ENCODE assay signal across 10 mouse cellular contexts in genomic region chr1:82232812-82233211, GRCm38 (mm10). TPM values are rescaled to one million over a fixed set of nuclear protein-coding genes. Genes with fewer than 3 reads are reported as not detected.
A peak's percentile ranks its signal among the peaks of the same experiment; 100 is the strongest.
DNase-seq lines count a peak whose midpoint lies in the region; ATAC-seq and TF ChIP-seq lines count a peak whose summit lies in the region.
"Had no signal": no experiment of that assay in that cellular context is flagged by ENCODE, and none has a peak within 500 bp of the region (broad histone marks: within the 10 kb centered on the region; RNA-seq: fewer than 3 reads in every experiment).

Gene Gm9747 (plus strand): TSS chr1:82233112.

- no peak within 1 kb of the TSS for H3K9ac ChIP-seq in heart, embryonic 15.5 days
- no peak within 1 kb of the TSS for H3K9ac ChIP-seq in stomach, embryonic 14.5 days (replicated peaks; ENCODE audit: low read depth, low read length)
- H3K9ac ChIP-seq in stomach, postnatal 0 days (ENCODE audit: low read length): no peak within 1 kb of the TSS
- no peak within 1 kb of the TSS for H3K9ac ChIP-seq in liver, embryonic 15.5 days

- 94% methylated on average over 3 of the region's 3 CpGs for WGBS in heart, embryonic 15.5 days
- WGBS in stomach, embryonic 14.5 days: 95% methylated on average over 3 of the region's 3 CpGs
- 91% methylated on average over 3 of the region's 3 CpGs for whole genome bisulfite sequencing in stomach, postnatal 0 days
- 63% methylated on average over 3 of the region's 3 CpGs for WGBS in liver, embryonic 15.5 days (ENCODE audit: insufficient replicate concordance)

- intact Hi-C loops in heart, postnatal 14 days (cut with DNase I): no loop called here

- no peak within 1 kb of the TSS for H3K27ac ChIP-seq in heart, embryonic 15.5 days
- H3K27ac ChIP-seq in stomach, embryonic 14.5 days (ENCODE audit: low read length): no peak within 1 kb of the TSS
- no peak within 1 kb of the TSS for H3K27ac ChIP-seq in stomach, postnatal 0 days (replicated peaks)
- H3K27ac ChIP-seq in liver, embryonic 15.5 days (replicated peaks): 0 out of 2 replicates have a peak within 1 kb of the TSS, but pooled peaks have one; percentile 14

- no peaks in the 10 kb centered on the region for H3K9me3 ChIP-seq in heart, embryonic 15.5 days (replicated peaks)
- no peaks in the 10 kb centered on the region for H3K9me3 ChIP-seq in stomach, embryonic 14.5 days (ENCODE audit: control insufficient read depth, low read depth, low read length)
- no peaks in the 10 kb centered on the region for H3K9me3 ChIP-seq in stomach, postnatal 0 days (ENCODE audit: control insufficient read depth, low read length)
- H3K9me3 ChIP-seq in liver, embryonic 15.5 days (replicated peaks): no peaks in the 10 kb centered on the region
- H3K9me3 ChIP-seq: megakaryocyte, embryonic 14.5 days had no signal

- H3K27me3 ChIP-seq in heart, embryonic 15.5 days: no peaks in the 10 kb centered on the region
- H3K27me3 ChIP-seq in stomach, embryonic 14.5 days (ENCODE audit: control insufficient read depth, insufficient read depth, low read length): no peaks in the 10 kb centered on the region
- H3K27me3 ChIP-seq in stomach, postnatal 0 days (ENCODE audit: control insufficient read depth, insufficient read depth, low read length): no peaks in the 10 kb centered on the region
- no peaks in the 10 kb centered on the region for H3K27me3 ChIP-seq in liver, embryonic 15.5 days
- H3K27me3 ChIP-seq: megakaryocyte, embryonic 14.5 days had no signal

- ATAC-seq in heart, embryonic 15.5 days (replicated peaks; ENCODE audit: insufficient number of reproducible peaks, insufficient read depth, low FRiP score, low read depth): no peak
- ATAC-seq in stomach, embryonic 14.5 days (ENCODE audit: insufficient number of reproducible peaks, insufficient read depth, low FRiP score, low read depth): no peak
- no peak for ATAC-seq in stomach, postnatal 0 days (ENCODE audit: low FRiP score, low TSS enrichment)
- ATAC-seq in liver, embryonic 15.5 days (ENCODE audit: insufficient read depth): no peak
- ATAC-seq: intestine, postnatal 0 days had no signal

- H3K4me2 ChIP-seq in heart, embryonic 15.5 days: no peak within 1 kb of the TSS
- H3K4me2 ChIP-seq in stomach, embryonic 14.5 days (replicated peaks; ENCODE audit: low read depth, low read length): no peak within 1 kb of the TSS
- no peak within 1 kb of the TSS for H3K4me2 ChIP-seq in stomach, postnatal 0 days (replicated peaks; ENCODE audit: low read depth)
- H3K4me2 ChIP-seq in liver, embryonic 15.5 days: no peak within 1 kb of the TSS

- H3K4me3 ChIP-seq in heart, embryonic 15.5 days: no peak within 1 kb of the TSS
- H3K4me3 ChIP-seq in stomach, embryonic 14.5 days (ENCODE audit: low read depth, low read length): no peak within 1 kb of the TSS
- H3K4me3 ChIP-seq in stomach, postnatal 0 days (ENCODE audit: low read depth, low read length): no peak within 1 kb of the TSS
- no peak within 1 kb of the TSS for H3K4me3 ChIP-seq in liver, embryonic 15.5 days (replicated peaks)
- H3K4me3 ChIP-seq: megakaryocyte, embryonic 14.5 days had no signal

- H3K36me3 ChIP-seq in heart, embryonic 15.5 days: peaks cover 30% of the 10 kb centered on the region
- peaks cover 8% of the 10 kb centered on the region for H3K36me3 ChIP-seq in stomach, embryonic 14.5 days (ENCODE audit: control insufficient read depth, insufficient read depth, low read length)
- no peaks in the 10 kb centered on the region for H3K36me3 ChIP-seq in stomach, postnatal 0 days (ENCODE audit: control insufficient read depth, insufficient read depth, low read length)
- H3K36me3 ChIP-seq in liver, embryonic 15.5 days (replicated peaks): no peaks in the 10 kb centered on the region

- no peak for TF ChIP-seq EP300 in stomach, postnatal 0 days (optimal IDR thresholded peaks at IDR 0.05)

- DNase-seq in heart, postnatal 14 days: no peak
- no peak for DNase-seq in stomach, postnatal 0 days (ENCODE audit: low spot score)
- no peak for DNase-seq in MN1 (ENCODE audit: low spot score)
- DNase-seq in T-cell, adult 2 months (ENCODE audit: low spot score): no peak
- DNase-seq in kidney, adult 8-10 months: no peak

- TF ChIP-seq CTCF in stomach, postnatal 0 days (IDR thresholded peaks at IDR 0.05; ENCODE audit: low read depth): no peak

- peaks cover 4% of the 10 kb centered on the region; the same call in 1 of the 2 replicates for H3K4me1 ChIP-seq in heart, embryonic 15.5 days (replicated peaks)
- no peaks in the 10 kb centered on the region for H3K4me1 ChIP-seq in stomach, embryonic 14.5 days (ENCODE audit: control insufficient read depth, insufficient read depth, low read length)
- H3K4me1 ChIP-seq in stomach, postnatal 0 days (replicated peaks; ENCODE audit: control insufficient read depth, insufficient read depth): no peaks in the 10 kb centered on the region
- no peaks in the 10 kb centered on the region for H3K4me1 ChIP-seq in liver, embryonic 15.5 days (replicated peaks)
- H3K4me1 ChIP-seq: megakaryocyte, embryonic 14.5 days had no signal

RNA-seq across cellular contexts. Expression of gene Gm9747, which starts in this region (rescaled TPM):
- polyA plus RNA-seq in heart, embryonic 15.5 days (2015; fragmentation: Nextera tagmentation; extraction: Ambion mirVana): 27.1 and 29.3 TPM in 2 replicates
- total RNA-seq in heart, postnatal 14 days (2021): not detected
- 20.3 and 22.5 TPM in 2 replicates for polyA plus RNA-seq in stomach, embryonic 14.5 days (2014; fragmentation: Nextera tagmentation; extraction: Ambion mirVana)
- 6.2 and 6.9 TPM in 2 replicates for polyA plus RNA-seq in stomach, postnatal 0 days (2015; fragmentation: Nextera tagmentation; extraction: Ambion mirVana)
- polyA plus RNA-seq in liver, embryonic 15.5 days (2015; fragmentation: Nextera tagmentation; extraction: Ambion mirVana): 3.2 and 4.9 TPM in 2 replicates
